Mouse (Mus musculus) spleen, embryonic (tissue): ENCODE measurements around the gene Syngr4.
"Not testable (repeated sequence)": the region's sequence is repeated elsewhere in the genome, so short reads cannot be mapped to it uniquely, and the experiment has no call there.

Source experiments
- CTCF ChIA-PET: fragments of 350-600 bp; sonication (Branson Sonifier 250); formaldehyde crosslinking; loops from one replicate; lab custom pipeline; 2022; lab: Charles Lee

Syngr4 gene

DNA sequence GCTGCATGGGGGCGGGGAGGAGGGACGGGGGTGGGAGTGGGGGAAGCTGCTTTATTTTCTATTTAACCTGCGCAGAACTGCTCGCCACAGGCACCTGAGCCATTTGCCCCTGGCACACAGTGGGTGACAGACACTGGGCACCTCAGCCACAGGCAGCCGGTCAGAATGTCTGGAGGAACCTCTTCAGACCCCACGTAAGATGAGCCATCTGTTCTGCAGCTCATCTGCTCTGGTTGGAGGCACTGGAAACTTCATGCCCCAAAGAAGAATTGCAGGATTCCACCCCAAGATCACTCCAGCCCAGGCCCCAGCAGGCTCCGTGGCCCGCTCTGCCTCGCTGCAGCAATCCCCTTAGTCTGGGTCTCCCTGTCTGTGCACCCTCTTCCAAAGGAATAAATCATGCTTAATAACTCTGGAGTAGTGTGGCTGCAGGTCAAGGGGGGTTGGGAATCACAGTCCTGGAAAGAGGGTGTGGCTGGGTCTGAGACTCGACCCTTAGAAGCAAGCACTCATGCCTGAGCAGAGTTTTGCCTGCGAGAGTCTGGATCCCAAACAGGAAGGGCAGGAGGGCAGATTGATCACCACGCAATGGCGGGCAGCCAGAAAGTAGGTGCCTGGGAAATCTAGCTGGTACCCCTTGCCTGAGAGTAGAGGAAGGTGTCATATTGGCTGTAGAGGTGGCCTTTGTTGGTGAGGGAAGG lies 20.6 kb upstream of the Syngr4 start:
- CTCF ChIA-PET = interaction anchor here (0.5 to 1.0 kb wide), 2 partner anchors 8 to 48 kb away, joined by 3 read pairs; no protein-coding TSS in a partner anchor

DNA sequence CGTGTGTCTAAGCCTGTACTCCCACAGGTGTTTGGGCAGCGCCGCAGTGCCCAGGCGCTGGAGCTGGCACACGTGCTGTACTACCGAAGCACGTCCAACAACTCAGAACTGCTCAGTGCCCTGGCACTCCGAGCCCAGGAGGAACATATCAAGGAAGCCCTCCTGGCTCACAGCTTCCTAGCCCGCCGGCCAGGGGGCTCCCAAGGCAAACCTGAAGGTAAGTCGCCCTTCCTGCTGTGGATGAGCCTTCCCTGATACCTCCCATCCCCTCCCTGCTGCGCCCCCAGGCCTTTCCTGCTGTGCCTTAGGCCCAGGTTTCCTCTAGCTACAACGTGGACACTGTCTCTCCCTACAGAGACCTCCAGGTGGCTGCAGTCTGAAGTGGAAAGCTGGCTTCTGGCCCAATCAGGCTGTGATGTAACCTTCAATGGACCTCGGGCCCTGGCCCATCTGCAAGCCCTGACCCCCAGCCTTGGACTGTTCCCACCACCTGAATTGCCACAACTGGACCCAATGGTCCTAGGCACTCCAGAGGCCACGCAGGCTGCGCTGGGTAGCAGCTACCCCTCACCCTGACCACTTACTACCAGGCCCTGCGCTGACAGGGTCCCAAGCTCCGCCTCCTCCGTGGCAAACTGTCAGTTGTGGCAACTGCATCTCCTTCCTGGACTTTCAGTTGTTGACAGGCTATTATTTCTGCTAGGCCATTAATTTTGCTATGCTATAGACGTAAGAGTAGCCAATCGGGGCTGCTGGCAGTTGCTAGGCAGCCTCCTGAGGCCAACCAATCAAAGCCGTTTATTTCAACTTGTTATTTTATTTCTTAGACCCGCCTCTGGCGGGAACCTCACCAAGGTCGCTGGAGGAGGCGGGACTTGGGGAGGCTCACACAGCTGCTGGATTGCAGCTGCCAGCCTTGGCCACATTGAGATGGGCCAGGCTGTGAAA lies 19.8 kb upstream of the Syngr4 start:
- CTCF ChIA-PET = interaction anchor here (0.5 to 0.6 kb wide), 2 partner anchors 21 to 48 kb away, joined by 3 to 11 read pairs; no protein-coding TSS in a partner anchor

DNA sequence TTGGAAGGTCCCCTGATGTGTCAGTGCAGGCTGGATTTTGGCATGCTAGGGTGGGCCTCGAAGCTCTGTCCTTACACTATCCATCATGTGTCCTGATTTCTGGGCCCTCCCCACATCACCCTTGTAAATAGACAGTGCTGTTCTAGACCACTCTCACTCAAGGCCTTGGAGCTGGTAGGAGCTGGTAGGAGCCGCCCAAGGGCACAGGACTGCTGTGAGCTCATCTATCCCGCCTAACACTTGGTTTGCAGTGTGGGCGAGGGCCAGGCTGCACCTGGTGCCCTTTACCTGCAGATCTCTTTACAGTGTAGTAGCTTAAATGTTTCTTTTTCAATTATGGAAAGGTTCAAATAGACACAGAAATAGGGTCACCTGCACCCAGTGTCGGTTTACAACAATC lies 18.5 kb upstream of the Syngr4 start:
- CTCF ChIA-PET = interaction anchor here (0.6 kb wide), 1 partner anchor 17 kb away, joined by 3 read pairs; no protein-coding TSS in a partner anchor

DNA sequence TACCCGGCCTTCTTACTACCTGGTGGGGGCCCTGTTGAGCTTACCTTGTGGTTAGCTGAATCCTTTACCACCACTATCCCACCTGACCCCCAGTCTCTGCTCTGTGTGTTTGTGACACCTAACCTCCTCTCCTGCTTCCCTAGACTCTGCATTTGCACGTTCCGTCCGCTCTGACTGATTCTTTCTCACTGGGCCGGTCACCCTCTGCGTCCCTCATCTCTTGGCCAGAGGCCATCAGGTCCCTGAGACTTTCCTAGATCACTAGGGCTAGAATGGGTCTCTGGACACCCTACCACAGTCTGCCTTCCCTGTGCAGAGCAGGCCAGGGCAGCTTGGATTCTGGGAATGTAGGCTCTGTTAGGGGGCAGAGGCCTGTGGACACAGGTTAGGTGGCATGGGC lies 17.6 kb upstream of the Syngr4 start:
- CTCF ChIA-PET = no interaction called here

DNA sequence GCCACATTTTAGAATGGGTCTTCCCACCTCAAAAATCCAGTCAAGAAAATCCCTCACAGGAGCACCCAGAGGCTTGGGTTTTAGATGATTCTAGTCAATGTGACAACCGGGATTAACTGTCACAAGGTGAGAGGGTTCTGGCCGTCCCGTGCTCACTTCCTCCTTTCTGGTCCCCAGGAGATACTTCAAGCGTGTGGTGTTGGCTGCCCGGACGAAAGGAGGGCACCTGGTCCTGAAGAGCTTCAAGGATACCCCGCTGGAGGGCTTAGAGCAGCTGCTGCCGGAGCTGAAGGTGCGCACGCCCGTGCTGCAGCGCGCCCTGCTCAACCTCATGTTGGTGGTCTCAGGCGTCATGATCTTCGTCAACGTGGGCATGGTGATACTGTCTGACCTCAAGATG lies 12.6 kb upstream of the Syngr4 start:
- CTCF ChIA-PET = interaction anchor here (1.0 kb wide), 1 partner anchor 9 kb away, joined by 3 read pairs; no protein-coding TSS in a partner anchor

DNA sequence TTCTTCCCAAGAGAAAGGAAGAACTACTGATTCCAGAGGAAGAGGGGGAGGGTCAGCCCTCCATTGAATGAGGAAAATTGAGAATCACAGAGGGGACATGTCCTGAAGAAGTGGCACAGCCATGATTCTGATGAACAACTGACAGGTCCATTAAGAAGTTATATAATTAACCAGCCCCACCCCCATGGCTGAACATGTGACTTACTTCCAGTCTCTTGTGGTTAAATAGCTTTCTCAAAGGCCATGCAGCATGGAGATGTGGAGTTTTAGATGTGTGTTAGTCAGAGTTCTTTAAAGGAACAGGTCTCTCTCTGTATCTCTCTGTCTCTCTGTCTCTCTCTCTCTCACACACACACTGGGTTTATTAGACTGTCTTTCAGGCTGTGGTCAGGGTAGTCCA lies 11.9 kb upstream of the Syngr4 start:
- CTCF ChIA-PET = no interaction called here

DNA sequence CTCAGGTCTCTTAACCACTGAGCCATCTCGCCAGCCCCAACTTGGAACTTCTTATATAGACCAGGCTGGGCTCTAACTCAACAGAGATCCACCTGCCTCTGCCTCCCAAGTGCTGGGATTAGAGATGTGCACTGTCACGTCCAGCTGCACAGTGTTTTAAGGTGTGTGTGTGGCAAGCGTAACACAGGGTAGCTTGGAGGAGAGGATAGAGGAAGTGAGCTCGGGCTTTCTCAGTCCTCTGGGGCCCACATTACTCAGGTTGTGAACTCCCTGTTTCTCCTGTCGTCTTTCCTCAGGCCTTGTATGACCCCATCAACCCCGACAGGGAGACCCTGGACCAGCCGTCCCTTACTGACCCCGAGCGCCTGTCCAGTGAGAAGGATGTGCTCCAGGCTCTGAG lies 10.1 kb upstream of the Syngr4 start:
- CTCF ChIA-PET = no interaction called here

DNA sequence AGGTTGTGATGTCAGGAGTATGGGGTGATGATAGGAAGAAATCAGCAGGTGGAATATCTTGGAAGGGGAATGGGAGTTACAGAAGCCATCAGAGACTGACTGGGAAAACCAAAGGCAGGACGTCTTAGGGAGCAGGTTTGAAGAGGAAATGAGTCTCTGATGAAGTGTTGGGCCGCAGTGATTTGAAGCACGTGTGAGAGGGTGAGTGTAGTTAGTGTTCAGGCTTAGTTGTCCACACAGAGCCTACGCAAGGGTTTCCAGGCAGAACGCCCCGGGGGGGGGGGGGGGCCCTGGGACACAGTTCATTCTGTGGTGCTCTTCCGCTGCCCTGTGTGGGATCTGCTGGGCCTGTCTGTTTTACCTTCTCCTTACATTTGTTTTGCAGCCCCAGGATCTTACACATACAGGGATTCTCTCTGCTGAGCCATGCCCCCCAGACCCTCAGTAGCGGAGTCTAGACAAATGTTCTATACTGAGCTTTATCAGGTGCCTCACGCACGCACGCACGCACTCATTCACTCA lies 6.0 kb upstream of the Syngr4 start:
- CTCF ChIA-PET = no interaction called here

DNA sequence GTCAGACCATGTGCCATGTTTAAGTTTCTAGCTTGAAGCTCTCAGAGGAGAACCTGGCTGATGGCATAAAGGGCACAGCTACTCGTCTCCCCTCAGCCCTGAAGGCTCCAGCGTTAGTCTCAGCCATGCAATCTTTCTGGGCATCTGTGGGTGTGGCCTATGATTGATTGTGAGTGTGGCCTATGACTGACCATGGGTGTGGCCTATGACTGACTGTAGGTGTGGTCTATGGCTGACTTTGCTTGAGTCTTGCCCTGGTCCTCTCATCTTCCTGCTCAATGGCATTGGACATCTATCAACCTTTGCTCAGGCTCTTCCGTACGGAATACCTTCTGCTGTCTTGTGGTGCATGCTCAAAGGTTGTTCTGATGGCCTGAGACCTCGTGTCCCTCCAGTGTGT lies 5.0 kb upstream of the Syngr4 start:
- CTCF ChIA-PET = no interaction called here

DNA sequence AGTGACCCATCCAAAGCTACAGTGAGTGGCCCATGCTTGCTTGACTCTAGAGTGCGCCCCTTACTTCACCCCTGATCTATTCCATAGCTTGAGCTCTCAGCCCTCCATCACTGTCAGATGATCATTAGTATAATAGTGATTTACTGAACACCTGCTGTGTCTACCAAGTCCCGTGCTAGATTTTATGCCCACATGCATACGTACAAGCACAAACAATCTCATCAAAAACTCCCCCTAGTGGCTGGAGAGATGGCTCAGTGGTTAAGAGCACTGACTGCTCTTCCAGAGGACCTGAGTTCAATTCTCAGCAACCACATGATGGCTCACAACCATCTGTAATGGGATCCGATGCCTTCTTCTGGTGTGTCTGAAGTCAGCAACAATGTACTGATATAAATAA lies 1.6 kb upstream of the Syngr4 start:
- CTCF ChIA-PET = not testable (repeated sequence)

DNA sequence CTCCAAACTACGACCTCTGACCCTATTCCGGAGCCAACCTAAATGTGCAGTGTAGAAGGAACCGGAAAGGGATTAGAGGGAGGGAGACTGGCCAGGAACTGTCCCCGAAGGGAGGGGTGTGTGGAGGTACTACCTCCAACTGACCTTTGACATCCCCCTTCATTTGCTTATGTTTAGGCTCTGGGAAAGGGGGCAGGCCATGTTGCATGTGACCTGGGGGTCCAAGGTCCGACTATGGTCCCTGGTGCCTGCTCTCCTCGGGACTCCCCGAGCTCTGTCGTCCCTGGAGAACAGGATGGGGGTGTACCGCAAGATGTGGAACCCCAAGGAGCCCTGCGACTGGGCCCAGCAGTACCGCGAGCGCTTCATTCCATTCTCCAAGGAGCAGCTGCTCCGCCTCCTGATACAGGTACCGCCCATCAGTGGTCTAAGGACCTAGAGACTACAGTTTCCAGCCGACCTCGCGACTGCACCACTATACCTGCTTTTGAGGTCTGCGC lies 794 bp upstream of the Syngr4 start:
- CTCF ChIA-PET = interaction anchor here (0.5 to 0.6 kb wide), 2 partner anchors 18 to 999 kb away, joined by 3 to 4 read pairs; no protein-coding TSS in a partner anchor

DNA sequence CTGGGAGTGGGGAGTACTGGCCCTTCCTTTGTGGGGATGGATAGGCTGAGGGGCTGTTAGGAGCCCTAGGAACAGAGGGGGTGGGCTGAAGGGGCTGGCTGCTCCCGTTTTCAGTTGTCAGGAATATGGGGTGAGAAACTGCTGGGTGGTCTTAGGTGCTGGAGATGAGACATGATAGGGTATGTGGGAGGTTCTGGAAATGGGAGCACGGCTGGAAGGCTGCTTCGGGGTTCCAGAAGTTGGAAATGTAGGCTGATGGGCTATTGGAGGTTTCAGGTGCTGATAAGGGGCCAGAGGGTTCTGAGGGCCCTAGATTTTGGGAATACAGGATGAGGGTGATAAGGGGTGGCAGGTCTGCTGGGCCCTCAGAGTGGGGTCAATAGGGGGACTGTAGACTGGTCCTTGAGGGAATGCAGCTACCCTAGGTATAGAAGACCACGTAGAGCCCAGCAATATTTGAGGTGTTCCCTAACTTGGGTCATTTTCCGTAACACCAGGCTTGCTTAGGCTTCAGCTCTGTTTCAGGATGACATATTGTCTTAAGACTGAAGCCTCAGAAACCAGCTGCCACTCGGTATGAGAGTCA lies 490 bp downstream of the Syngr4 start:
- CTCF ChIA-PET = interaction anchor here (0.6 kb wide), 1 partner anchor 7 kb away, joined by 6 read pairs; no protein-coding TSS in a partner anchor

DNA sequence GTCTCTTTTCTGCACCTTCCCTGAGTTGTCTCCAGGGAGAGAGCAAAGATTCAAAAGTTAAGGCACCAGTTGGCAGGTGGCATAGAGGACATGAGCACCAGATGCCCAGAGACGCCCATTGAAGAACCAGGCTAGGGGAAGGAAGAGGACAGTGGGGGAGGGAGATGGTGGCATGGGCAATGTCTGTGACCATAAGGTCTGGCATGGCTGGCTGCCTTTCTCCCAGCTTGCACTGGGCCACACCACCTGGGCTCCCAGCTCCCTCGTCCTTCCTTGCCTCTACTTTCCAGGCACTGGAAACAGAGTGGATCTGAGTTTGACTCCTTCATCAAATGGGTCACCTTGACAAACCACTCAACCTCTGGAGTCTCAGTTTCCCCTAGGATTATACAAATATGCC lies 3.9 kb downstream of the Syngr4 start:
- CTCF ChIA-PET = interaction anchor here (0.6 kb wide), 1 partner anchor 32 kb away, joined by 7 read pairs; no protein-coding TSS in a partner anchor

DNA sequence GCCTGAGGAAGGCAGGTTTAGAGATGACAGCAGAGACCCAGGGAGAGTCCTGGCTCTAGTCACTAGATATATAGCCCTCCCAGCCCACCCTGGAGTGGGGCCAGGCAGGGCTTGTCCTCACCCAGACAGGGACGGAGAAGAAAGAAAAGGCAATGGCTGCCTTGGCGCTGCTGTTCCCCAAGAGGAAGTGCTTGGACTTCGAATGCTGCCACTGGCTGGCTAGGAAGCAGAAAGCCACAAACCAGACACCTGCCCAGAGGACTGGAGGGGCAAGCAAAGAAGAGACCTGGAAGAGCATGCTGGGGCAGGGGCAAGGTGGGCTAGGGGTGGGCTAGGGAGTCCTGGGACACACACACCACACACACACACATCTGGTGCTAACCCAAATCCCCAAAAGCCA lies 9.3 kb downstream of the Syngr4 start:
- CTCF ChIA-PET = no interaction called here

DNA sequence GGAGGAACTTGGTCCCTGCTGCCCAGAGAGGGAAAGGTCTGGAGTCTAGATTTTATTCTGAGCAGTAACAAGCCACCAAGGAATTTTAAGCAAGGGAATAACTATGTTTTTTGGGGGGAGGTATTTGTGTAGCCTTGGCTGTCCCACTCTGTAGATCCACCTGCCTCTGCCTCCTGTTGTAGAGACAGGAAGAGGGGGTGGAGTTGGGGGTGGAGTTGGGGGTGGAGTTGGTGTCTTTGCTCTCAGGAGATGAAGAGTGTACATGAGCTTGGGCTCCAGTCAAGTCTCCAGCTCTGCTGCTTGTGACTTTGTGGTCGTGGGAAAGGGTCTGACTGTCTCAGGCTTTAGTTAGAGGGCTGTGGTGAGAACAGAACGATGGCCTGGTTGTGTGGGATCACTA lies 15.5 kb downstream of the Syngr4 start:
- CTCF ChIA-PET = no interaction called here

DNA sequence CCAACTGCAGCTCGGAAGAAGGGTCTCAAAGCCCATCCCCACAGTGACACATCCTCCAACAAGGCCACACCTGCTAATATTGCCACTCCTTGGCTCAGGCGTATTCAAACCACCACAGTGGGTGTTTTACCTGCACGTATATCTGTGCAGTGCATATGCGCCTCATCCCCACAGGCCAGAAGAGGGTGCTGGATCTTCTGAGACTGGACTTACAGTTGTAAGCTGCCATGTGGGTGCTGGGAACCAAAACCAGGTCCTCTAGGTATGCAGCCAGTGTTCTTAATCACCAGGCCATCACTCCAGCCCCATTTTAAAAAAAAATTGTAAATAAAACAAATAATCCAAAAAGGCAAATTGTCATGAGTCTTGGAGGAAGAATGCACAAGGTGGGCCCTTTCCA lies 16.0 kb downstream of the Syngr4 start:
- CTCF ChIA-PET = no interaction called here

DNA sequence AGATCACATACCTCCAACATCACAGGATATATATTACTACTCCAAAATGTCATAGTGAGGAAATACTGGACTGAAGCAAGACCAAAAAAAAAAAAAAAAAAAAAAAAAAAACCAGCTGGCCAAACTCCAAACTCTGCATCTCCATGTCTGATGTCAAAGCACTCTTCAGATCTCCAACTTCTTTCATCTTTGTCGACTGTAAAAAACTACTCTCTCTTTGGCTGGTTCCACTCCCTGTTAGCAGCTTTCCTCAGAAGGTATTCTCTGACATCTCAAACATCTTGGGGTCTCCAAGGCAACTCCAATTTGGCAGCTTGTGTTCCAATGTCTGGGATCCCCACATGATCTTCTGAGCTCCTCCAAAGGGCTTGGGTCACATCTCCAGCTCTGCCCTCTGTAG lies 18.2 kb downstream of the Syngr4 start, which contains the start of gene Grin2d:
Grin2d (minus strand) TSS at position 101 of the 400 bp plus-strand sequence.
- CTCF ChIA-PET = interaction anchor here (0.6 kb wide), 1 partner anchor 42 kb away, joined by 4 read pairs; no protein-coding TSS in a partner anchor

DNA sequence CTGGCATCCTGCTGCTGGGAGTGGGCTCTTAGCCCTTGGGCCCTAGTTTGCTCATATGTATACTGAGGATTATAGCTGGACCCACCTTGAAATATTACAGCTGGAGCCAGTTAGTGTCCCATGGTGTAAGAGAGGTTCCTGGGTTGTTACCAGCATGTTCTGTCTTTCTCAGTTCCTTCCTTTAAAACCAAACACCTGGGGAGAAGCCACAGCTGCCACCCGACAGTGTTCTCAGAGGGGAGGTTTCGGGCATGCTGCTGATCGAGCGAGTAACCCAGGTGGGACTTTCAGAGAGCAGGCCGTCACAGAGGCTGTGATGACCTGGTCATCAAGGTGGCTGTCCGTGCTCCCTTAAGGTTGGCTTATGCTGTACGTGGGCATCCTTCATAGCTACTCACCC lies 19.6 kb downstream of the Syngr4 start:
- CTCF ChIA-PET = no interaction called here

DNA sequence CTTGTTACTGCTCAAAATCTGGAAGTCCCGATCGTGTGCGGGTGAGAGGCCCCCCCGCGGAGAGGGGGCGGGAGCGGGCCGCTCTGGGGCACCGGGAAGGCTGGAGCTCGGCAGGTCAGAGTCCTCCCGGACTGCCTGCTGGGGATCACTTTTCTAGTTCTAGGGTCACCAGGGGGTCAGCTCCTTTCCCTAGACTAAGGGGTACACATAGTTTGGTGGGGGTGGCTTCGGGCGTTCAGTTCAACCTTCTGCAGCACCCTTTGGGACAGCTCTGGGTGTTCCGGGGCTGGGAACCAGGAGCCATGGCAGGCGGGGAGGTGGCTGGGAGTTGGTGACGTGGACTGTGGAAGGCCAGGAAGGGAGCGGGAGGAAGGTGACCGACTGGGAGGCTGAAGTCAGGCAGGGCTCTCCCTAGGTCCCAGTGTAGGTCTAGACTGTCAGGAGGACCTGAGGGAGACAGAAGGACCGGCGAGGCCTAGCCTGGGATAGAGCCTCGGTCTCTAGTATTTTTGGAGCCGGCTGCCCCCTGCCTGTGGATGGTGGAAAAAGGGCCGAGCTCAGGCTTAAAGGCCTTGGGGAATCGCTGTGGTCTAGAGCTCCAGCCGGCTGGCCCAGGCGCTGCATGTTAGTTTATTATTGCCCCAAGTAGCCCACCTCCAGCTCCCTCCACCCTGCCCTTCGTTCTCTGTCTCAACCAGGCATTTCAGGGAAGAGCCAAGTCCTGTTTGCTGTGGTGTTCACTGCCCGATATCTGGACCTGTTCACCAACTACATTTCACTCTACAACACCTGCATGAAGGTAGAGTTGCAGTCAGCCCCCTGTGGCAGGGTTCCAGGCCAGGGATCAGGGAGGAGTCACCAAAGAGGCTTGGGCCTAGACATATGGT lies 23.2 kb downstream of the Syngr4 start:
- CTCF ChIA-PET = interaction anchor here (0.6 to 1.7 kb wide), 5 partner anchors 16 to 155 kb away, joined by 3 to 6 read pairs (median 3); partner anchors contain the start of gene Emp3

DNA sequence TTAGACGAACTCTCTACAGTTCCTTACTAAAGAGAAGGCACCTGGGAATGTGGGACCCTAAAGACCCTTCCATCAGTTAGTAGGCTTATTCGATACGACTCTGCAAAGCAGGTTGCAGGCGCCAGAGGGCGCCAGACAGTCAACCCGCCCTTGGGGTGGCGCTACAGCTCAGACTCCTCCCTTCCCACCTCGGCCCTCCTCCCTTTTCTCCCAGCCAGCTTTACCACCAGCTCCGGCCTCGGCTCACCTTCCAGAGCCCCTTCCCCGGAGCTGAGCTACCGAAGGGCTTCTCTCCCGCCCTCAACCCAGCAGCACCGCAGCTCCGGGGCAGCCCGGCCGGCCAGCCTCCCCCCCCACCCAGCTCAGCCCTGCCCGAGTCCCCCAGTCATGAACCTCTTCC lies 23.9 kb downstream of the Syngr4 start, which contains the start of gene Kdelr1:
Kdelr1 (plus strand) TSS at position 149 of the 400 bp plus-strand sequence.
- CTCF ChIA-PET = interaction anchor here (0.6 to 1.7 kb wide), 5 partner anchors 49 to 835 kb away, joined by 3 to 6 read pairs (median 3); partner anchors contain the start of gene Emp3
